Mouse (Mus musculus) forebrain, embryonic 16.5 days (tissue): ENCODE measurements at regions not wholly inside any gene's neighbourhood (a gene's known extent, or its start where the extent isn't known, plus 50 kb on each side); places are given as distances from the start of the nearest gene placed in this dataset.
A peak's percentile ranks its signal among the peaks of the same experiment; 100 is the strongest.

Experiments
- ATAC-seq: fragments of 200-750 bp; cut with Nextera tagmentation; 2 replicates; pipeline ENCODE4 v1.8.0; 2017; ENCODE audit warnings: mild to moderate bottlenecking, moderate library complexity
- H3K27ac ChIP-seq: fragments of 300-500 bp; sonication (generic); 2 replicates; pipeline ENCODE4 v1.5.1; 2014; ENCODE audit warnings: low read length, control low read depth
- H3K27me3 ChIP-seq: fragments of 300-500 bp; sonication (generic); replicated peaks from 2 replicates; pipeline ENCODE4 v1.6.1; 2014; ENCODE audit warnings: low read length; ENCODE audit not compliant: control insufficient read depth, insufficient read depth
- H3K36me3 ChIP-seq: fragments of 300-500 bp; sonication (generic); 2 replicates; pipeline ENCODE4 v1.6.1; 2014; ENCODE audit not compliant: control insufficient read depth, insufficient read depth
- H3K4me1 ChIP-seq: fragments of 300-500 bp; sonication (generic); replicated peaks from 2 replicates; pipeline ENCODE4 v1.6.1; 2014; ENCODE audit warnings: low read length; ENCODE audit not compliant: control insufficient read depth, insufficient read depth
- H3K4me2 ChIP-seq: fragments of 300-500 bp; sonication (generic); 2 replicates; pipeline ENCODE4 v1.6.1; 2014; ENCODE audit warnings: mild to moderate bottlenecking, low read length, control low read depth
- H3K4me3 ChIP-seq: fragments of 300-500 bp; sonication (generic); replicated peaks from 2 replicates; pipeline ENCODE4 v1.5.1; 2014; ENCODE audit warnings: mild to moderate bottlenecking, low read length, control low read depth
- H3K9ac ChIP-seq: fragments of 300-500 bp; sonication (generic); replicated peaks from 2 replicates; pipeline ENCODE4 v1.6.1; 2014; ENCODE audit warnings: low read depth, low read length, control low read depth
- H3K9me3 ChIP-seq: fragments of 300-500 bp; sonication (generic); 2 replicates; pipeline ENCODE4 v1.6.1; 2016; ENCODE audit warnings: low read length; ENCODE audit not compliant: control insufficient read depth
- WGBS: fragments of 180-500 bp; shearing (Covaris S2); extraction: QIAGEN DNeasy Blood & Tissue Kit; methylation state at CpG from one replicate; pipeline ENCODE4 v1.1.7; 2014; 5-methylcytosine and 5-hydroxymethylcytosine counted together

- Histone ChIP-seq H3K27me3 (no peaks in the 10 kb centered on the region), H3K4me3 (no peak overlapping the region), H3K36me3 (no peaks in the 10 kb centered on the region), H3K27ac (no peak overlapping the region), H3K4me1 (no peaks in the 10 kb centered on the region), H3K9ac (no peak overlapping the region), H3K9me3 (no peaks in the 10 kb centered on the region), H3K4me2 (no peak overlapping the region)
- ATAC-seq: 0 out of 2 replicates have a peak, but pooled peaks have one; percentile 57
- 73% methylated on average over 6 of the region's 6 CpGs for WGBS
Measured at GRCm38 (mm10) chr13:51290926-51291325, 117.5 kb upstream of the S1pr3 start.

GRCm38 (mm10) chr13:51293047-51293446, 115.4 kb upstream of the S1pr3 start:
- Histone ChIP-seq H3K36me3 (no peaks in the 10 kb centered on the region), H3K9me3 (no peaks in the 10 kb centered on the region), H3K4me2 (no peak overlapping the region), H3K27ac (no peak overlapping the region), H3K4me3 (no peak overlapping the region), H3K9ac (no peak overlapping the region), H3K4me1 (no peaks in the 10 kb centered on the region), H3K27me3 (no peaks in the 10 kb centered on the region)
- 87% methylated on average over 4 of the region's 4 CpGs for WGBS
- ATAC-seq: no peak

DNA sequence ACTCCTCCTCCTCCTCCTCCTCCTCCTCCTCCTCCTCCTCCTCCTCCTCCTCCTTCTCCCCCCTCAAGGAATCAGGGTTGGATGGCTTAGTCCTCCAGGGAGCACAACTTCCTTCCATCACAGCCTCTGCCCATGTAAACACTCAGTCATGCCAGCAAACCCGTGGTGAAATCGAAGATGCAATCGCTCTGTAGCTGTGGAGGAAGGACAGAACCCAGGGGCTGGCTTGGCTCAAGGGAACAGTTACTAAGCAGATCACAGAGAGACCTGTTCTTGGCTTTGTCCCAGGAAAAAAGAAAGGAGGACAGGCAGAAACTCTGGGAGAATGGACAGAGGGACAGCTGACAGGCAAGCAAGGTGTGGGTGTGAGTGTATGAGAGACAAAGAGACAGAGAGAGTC, 112.6 kb upstream of the S1pr3 start:
- H3K4me3 ChIP-seq: no peak overlapping the region
- no peaks in the 10 kb centered on the region for H3K36me3 ChIP-seq
- 78% methylated on average over 3 of the region's 3 CpGs for WGBS
- no peak overlapping the region for H3K4me2 ChIP-seq
- no peaks in the 10 kb centered on the region for H3K4me1 ChIP-seq
- H3K27me3 ChIP-seq: no peaks in the 10 kb centered on the region
- H3K27ac ChIP-seq: no peak overlapping the region
- no peaks in the 10 kb centered on the region for H3K9me3 ChIP-seq
- no peak for ATAC-seq
- H3K9ac ChIP-seq: no peak overlapping the region

DNA sequence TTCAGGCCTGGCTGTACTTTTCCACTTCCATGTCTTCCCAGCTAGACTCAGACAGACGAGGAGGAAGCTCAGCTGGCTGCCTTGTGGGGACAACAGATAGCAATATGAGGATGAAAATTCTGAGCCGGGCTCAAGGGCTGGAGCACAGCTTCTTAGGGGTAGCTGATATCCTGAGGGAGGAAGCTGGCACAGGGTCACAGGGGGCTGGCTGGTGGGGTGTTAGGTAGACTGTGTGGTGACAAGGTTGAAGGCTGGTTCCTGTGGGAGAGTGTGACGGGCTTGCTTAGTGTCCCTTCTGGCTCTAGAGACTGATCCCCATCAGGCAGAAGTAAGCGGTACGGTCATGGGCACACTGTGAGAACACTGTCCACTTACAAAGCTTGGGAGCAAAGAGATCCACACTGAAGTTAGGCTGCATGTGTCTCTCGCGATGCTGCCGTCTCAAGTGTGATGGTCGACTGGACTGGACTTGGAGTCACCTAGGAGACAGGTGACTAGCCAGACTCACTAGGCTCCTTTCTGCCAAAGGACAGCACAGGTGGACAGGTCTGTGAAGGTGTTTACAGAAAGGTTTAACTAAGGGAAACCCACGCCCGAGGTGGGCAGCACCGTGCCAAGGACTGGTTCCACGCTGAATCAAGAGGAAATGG, 111.1 kb upstream of the S1pr3 start:
- 93% methylated on average over 13 of the region's 13 CpGs for WGBS
- H3K27ac ChIP-seq: no peak overlapping the region
- H3K4me3 ChIP-seq: no peak overlapping the region
- ATAC-seq: no peak
- H3K36me3 ChIP-seq: no peaks in the 10 kb centered on the region
- 0 out of 2 replicates have a peak, but pooled peaks cover 2% of the 10 kb centered on the region for H3K9me3 ChIP-seq
- no peak overlapping the region for H3K4me2 ChIP-seq
- H3K4me1 ChIP-seq: no peaks in the 10 kb centered on the region
- no peaks in the 10 kb centered on the region for H3K27me3 ChIP-seq
- no peak overlapping the region for H3K9ac ChIP-seq

- Histone ChIP-seq H3K4me1 (no peaks in the 10 kb centered on the region), H3K9me3 (0 out of 2 replicates have a peak, but pooled peaks cover 2% of the 10 kb centered on the region), H3K9ac (no peak overlapping the region), H3K36me3 (no peaks in the 10 kb centered on the region), H3K4me2 (no peak overlapping the region), H3K4me3 (no peak overlapping the region), H3K27ac (no peak overlapping the region), H3K27me3 (no peaks in the 10 kb centered on the region)
- WGBS: 90% methylated on average over 4 of the region's 4 CpGs
- ATAC-seq: no peak
Measured at GRCm38 (mm10) chr13:51299047-51299760, 109.2 kb upstream of the S1pr3 start.

DNA sequence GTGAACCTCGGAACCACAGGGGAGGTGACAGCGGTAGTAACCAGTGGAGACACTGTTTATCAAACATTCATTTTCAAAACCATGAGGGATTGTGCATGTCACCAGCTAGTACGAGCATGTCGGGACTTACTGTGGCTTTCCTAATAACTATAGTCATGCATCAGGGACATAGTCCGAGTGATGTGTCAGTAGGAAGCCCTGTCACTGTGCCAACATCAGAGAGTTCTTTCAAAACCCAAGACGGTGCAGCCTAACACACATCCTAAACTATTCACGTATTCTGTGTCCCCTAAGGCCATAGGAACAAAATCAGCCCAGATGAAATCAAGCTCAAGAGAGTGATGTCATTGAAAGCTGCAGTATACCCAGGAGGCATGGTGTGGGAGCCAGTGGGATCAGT, 107.0 kb upstream of the S1pr3 start:
- WGBS: 75% methylated on average over 7 of the region's 7 CpGs
- no peak overlapping the region for H3K4me2 ChIP-seq
- H3K4me3 ChIP-seq: no peak overlapping the region
- no peaks in the 10 kb centered on the region for H3K27me3 ChIP-seq
- no peaks in the 10 kb centered on the region for H3K36me3 ChIP-seq
- no peak overlapping the region for H3K27ac ChIP-seq
- no peak for ATAC-seq
- H3K9ac ChIP-seq: no peak overlapping the region
- H3K9me3 ChIP-seq: 0 out of 2 replicates have a peak, but pooled peaks cover 2% of the 10 kb centered on the region
- H3K4me1 ChIP-seq: no peaks in the 10 kb centered on the region

- WGBS: 65% methylated on average over 3 of the region's 3 CpGs
Measured at GRCm38 (mm10) chr13:51303112-51303511, 105.3 kb upstream of the S1pr3 start.

DNA sequence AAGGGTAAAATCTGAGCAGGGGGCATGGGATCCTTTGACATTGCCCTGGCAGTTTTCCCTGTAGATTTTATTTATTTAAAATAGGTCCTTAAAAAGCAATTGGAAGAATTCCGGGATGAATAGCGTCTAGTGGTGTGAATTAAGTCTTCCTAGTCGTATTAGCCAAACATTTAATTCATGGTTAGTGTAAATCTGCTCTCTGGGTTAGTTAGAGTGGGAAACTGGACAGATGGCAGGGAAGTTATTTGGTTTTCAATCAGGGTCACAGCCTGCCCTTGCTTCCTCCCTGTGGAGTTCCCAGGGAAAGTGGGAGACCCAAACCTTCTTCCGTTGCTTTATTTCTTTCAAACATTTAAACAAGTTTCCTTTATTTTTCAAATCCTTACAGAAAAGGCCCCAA, 103.8 kb upstream of the S1pr3 start:
- Histone ChIP-seq H3K27me3 (no peaks in the 10 kb centered on the region), H3K4me1 (no peaks in the 10 kb centered on the region), H3K4me2 (no peak overlapping the region), H3K9ac (no peak overlapping the region), H3K27ac (no peak overlapping the region), H3K4me3 (no peak overlapping the region), H3K9me3 (0 out of 2 replicates have a peak, but pooled peaks cover 2% of the 10 kb centered on the region), H3K36me3 (no peaks in the 10 kb centered on the region)
- WGBS: 34% methylated on average over 4 of the region's 4 CpGs
- ATAC-seq: 0 out of 2 replicates have a peak, but pooled peaks have one; percentile 31

More at GRCm38 (mm10) chr13:51303112-51303511, 105.3 kb upstream of the S1pr3 start:
- H3K36me3 ChIP-seq: no peaks in the 10 kb centered on the region
- no peak overlapping the region for H3K9ac ChIP-seq
- no peak overlapping the region for H3K27ac ChIP-seq
- H3K4me1 ChIP-seq: no peaks in the 10 kb centered on the region
- no peaks in the 10 kb centered on the region for H3K27me3 ChIP-seq
- ATAC-seq: no peak
- H3K9me3 ChIP-seq: 0 out of 2 replicates have a peak, but pooled peaks cover 2% of the 10 kb centered on the region
- no peak overlapping the region for H3K4me2 ChIP-seq
- H3K4me3 ChIP-seq: no peak overlapping the region

- Histone ChIP-seq H3K9ac (no peak overlapping the region), H3K4me1 (peaks cover 5% of the 10 kb centered on the region), H3K27me3 (no peaks in the 10 kb centered on the region), H3K4me2 (no peak overlapping the region), H3K27ac (no peak overlapping the region), H3K36me3 (no peaks in the 10 kb centered on the region), H3K4me3 (no peak overlapping the region), H3K9me3 (no peaks in the 10 kb centered on the region)
- ATAC-seq: no peak
Measured at GRCm38 (mm10) chr13:51309446-51309845, 99.0 kb upstream of the S1pr3 start.
